Mouse (Mus musculus): ENCODE data around the gene Cerk.

GRCm38 (mm10) chr15:86172526-86172925, 13.4 kb downstream of the Cerk start:
- TF ChIP-seq CTCF (IDR thresholded peaks at IDR 0.05; ENCODE audit: insufficient read depth, low read depth, low read length), result no peak
- TF ChIP-seq POLR2A (IDR thresholded peaks at IDR 0.05; ENCODE audit: insufficient read depth, low read depth, low read length), result no peak
